15 mouse cellular contexts compared by ENCODE assay signal in genomic region chr3:88238866-88239391, GRCm38 (mm10). TPM values are rescaled to one million over a fixed set of nuclear protein-coding genes. Genes with fewer than 3 reads are reported as not detected.
DNase-seq lines count a peak whose midpoint lies in the region; ATAC-seq and TF ChIP-seq lines count a peak whose summit lies in the region.
"Had no signal": no experiment of that assay in that cellular context is flagged by ENCODE, and none has a peak within 500 bp of the region (broad histone marks: within the 10 kb centered on the region; RNA-seq: fewer than 3 reads in every experiment).

No protein-coding gene starts in this region.

- no peaks in the 10 kb centered on the region for H3K9me3 ChIP-seq in forebrain, embryonic 12.5 days
- no peaks in the 10 kb centered on the region for H3K9me3 ChIP-seq in hindbrain, postnatal 0 days (ENCODE audit: low read length)
- H3K9me3 ChIP-seq: liver, embryonic 13.5 days had no signal

- H3K4me2 ChIP-seq in forebrain, embryonic 12.5 days: no peak overlapping the region
- 0 out of 2 replicates have a peak overlapping the region, but pooled peaks have one; percentile 7 for H3K4me2 ChIP-seq in hindbrain, postnatal 0 days (ENCODE audit: low read depth, low read length)
- H3K4me2 ChIP-seq: liver, embryonic 13.5 days had no signal

- peak overlapping the region; percentile 38; the same call in 1 of the 2 replicates for H3K9ac ChIP-seq in forebrain, embryonic 12.5 days
- H3K9ac ChIP-seq in hindbrain, postnatal 0 days (replicated peaks; ENCODE audit: low read length): no peak overlapping the region
- H3K9ac ChIP-seq: liver, embryonic 13.5 days had no signal

- peak overlapping the region; percentile 99 for H3K27ac ChIP-seq in forebrain, embryonic 12.5 days
- peak overlapping the region; percentile 82 for H3K27ac ChIP-seq in hindbrain, postnatal 0 days
- H3K27ac ChIP-seq: liver, embryonic 13.5 days had no signal

- TF ChIP-seq CTCF in hindbrain, postnatal 0 days (IDR thresholded peaks at IDR 0.05; ENCODE audit: low read depth): no peak

- no peaks in the 10 kb centered on the region for H3K36me3 ChIP-seq in forebrain, embryonic 12.5 days (replicated peaks)
- H3K36me3 ChIP-seq in hindbrain, postnatal 0 days (ENCODE audit: insufficient read depth, low read length): no peaks in the 10 kb centered on the region
- H3K36me3 ChIP-seq: liver, embryonic 13.5 days had no signal

- peaks cover 75% of the 10 kb centered on the region for H3K27me3 ChIP-seq in forebrain, embryonic 12.5 days
- H3K27me3 ChIP-seq in hindbrain, postnatal 0 days (ENCODE audit: insufficient read depth, low read length): no peaks in the 10 kb centered on the region; the same call in 1 of the 2 replicates

- H3K4me3 ChIP-seq in forebrain, embryonic 12.5 days (replicated peaks): no peak overlapping the region
- no peak overlapping the region for H3K4me3 ChIP-seq in hindbrain, postnatal 0 days (ENCODE audit: low read length)
- H3K4me3 ChIP-seq: liver, embryonic 13.5 days had no signal

- no peak; the same call in 1 of the 2 replicates for ATAC-seq in forebrain, embryonic 12.5 days (ENCODE audit: low FRiP score)
- ATAC-seq in hindbrain, postnatal 0 days: peak; percentile 82

- 27% methylated on average over 8 of the region's 8 CpGs for WGBS in forebrain, embryonic 12.5 days
- WGBS in hindbrain, postnatal 0 days: 19% methylated on average over 8 of the region's 8 CpGs

- peak; percentile 50 for DNase-seq in right cerebral cortex, postnatal 4 days
- no peak for DNase-seq in right cerebral cortex, postnatal 25 days
- peak; percentile 86 for DNase-seq in hindbrain, postnatal 0 days (ENCODE audit: low spot score)
- DNase-seq in heart, adult 11 months: no peak
- DNase-seq in testis, postnatal 14 days (ENCODE audit: low spot score): no peak
- DNase-seq in urinary bladder, postnatal 36 days (ENCODE audit: low spot score in 2 of 2): no peak
- DNase-seq: adrenal gland, postnatal 36 days; kidney, adult 2 months; liver, embryonic 13.5 days; thymus, postnatal 25 days had no signal

- peaks cover 95% of the 10 kb centered on the region for H3K4me1 ChIP-seq in forebrain, embryonic 12.5 days
- H3K4me1 ChIP-seq in hindbrain, postnatal 0 days (ENCODE audit: insufficient read depth, low read length): peaks cover 34% of the 10 kb centered on the region

RNA-seq across cellular contexts. Expression of gene Rhbg, which starts 15.6 kb away (rescaled TPM):
- polyA plus RNA-seq in forebrain, embryonic 12.5 days (2016; fragmentation: Nextera tagmentation; extraction: Ambion mirVana): 0.28 TPM in 1 of 2 replicates, not detected in the other
- 0.94 and 1.0 TPM in 2 replicates for total RNA-seq in hindbrain, postnatal 0 days (2014; rRNA removed)
- polyA plus RNA-seq in hindbrain, postnatal 0 days (2015; fragmentation: Nextera tagmentation; extraction: Ambion mirVana): 0.37 and 0.43 TPM in 2 replicates
- total RNA-seq: common myeloid progenitor, adult 5-6 weeks; gastrocnemius, adult 18-20 months; left cerebral cortex, adult 8-10 months had no signal
- polyA plus RNA-seq: heart, postnatal 0 days had no signal

RNA-seq across cellular contexts. Expression of gene Gm38392, which starts 48.1 kb away (rescaled TPM):
- 0.31 TPM in 1 of 2 replicates, not detected in the other for polyA plus RNA-seq in forebrain, embryonic 12.5 days (2016; fragmentation: Nextera tagmentation; extraction: Ambion mirVana)
- total RNA-seq in hindbrain, postnatal 0 days (2014; rRNA removed): 2.1 TPM in 1 of 2 replicates, not detected in the other
- 0.21 and 0.24 TPM in 2 replicates for polyA plus RNA-seq in hindbrain, postnatal 0 days (2015; fragmentation: Nextera tagmentation; extraction: Ambion mirVana)
- total RNA-seq: common myeloid progenitor, adult 5-6 weeks had no signal
- polyA plus RNA-seq: heart, postnatal 0 days; liver, embryonic 13.5 days had no signal

RNA-seq across cellular contexts. Expression of gene Tsacc, which starts 57.9 kb away (rescaled TPM):
- polyA plus RNA-seq in forebrain, embryonic 12.5 days (2016; fragmentation: Nextera tagmentation; extraction: Ambion mirVana): 11.4 and 11.7 TPM in 2 replicates
- not detected in 2 replicates for total RNA-seq in hindbrain, postnatal 0 days (2014; rRNA removed)
- polyA plus RNA-seq in hindbrain, postnatal 0 days (2015; fragmentation: Nextera tagmentation; extraction: Ambion mirVana): 10.5 and 10.6 TPM in 2 replicates

RNA-seq across cellular contexts. Expression of gene Cct3, which starts 58.0 kb away (rescaled TPM):
- 627 and 646 TPM in 2 replicates for polyA plus RNA-seq in forebrain, embryonic 12.5 days (2016; fragmentation: Nextera tagmentation; extraction: Ambion mirVana)
- 231 and 236 TPM in 2 replicates for total RNA-seq in hindbrain, postnatal 0 days (2014; rRNA removed)
- polyA plus RNA-seq in hindbrain, postnatal 0 days (2015; fragmentation: Nextera tagmentation; extraction: Ambion mirVana): 388 and 401 TPM in 2 replicates

Comparison
In these comparisons a context has a peak if more than half of its experiments do, and no peak if none do; other contexts are left out.
1. DNase-seq: peak in right cerebral cortex, postnatal 4 days (single experiment) and hindbrain, postnatal 0 days (single experiment); none in right cerebral cortex, postnatal 25 days (single experiment), heart, adult 11 months (single experiment), testis, postnatal 14 days (single experiment) and urinary bladder, postnatal 36 days (0 of 2).